ENCODE assay signal across 35 mouse cellular contexts in genomic region chr6:138055572-138055971, GRCm38 (mm10). TPM values are rescaled to one million over a fixed set of nuclear protein-coding genes. Genes with fewer than 3 reads are reported as not detected.
DNase-seq lines count a peak whose midpoint lies in the region; ATAC-seq and TF ChIP-seq lines count a peak whose summit lies in the region.
"Had no signal": no experiment of that assay in that cellular context is flagged by ENCODE, and none has a peak within 500 bp of the region (broad histone marks: within the 10 kb centered on the region; RNA-seq: fewer than 3 reads in every experiment).

No protein-coding gene starts in this region.

- no peaks in the 10 kb centered on the region for H3K79me2 ChIP-seq in heart, adult 2 months (replicated peaks; ENCODE audit: control insufficient read depth, insufficient read depth, low read length)

- H3K9ac ChIP-seq in heart, adult 2 months (ENCODE audit: low read depth, low read length), result no peak overlapping the region
- H3K9ac ChIP-seq: hindbrain, embryonic 12.5 days; intestine, embryonic 15.5 days; limb, embryonic 12.5 days; liver, embryonic 15.5 days; lung, embryonic 14.5 days; midbrain, embryonic 15.5 days; neural tube, embryonic 15.5 days had no signal

- TF ChIP-seq CTCF in heart, adult 2 months (IDR thresholded peaks at IDR 0.05), result no peak
- no peak for TF ChIP-seq CTCF in E14TG2a.4 (conservative IDR thresholded peaks at IDR 0.05; ENCODE audit: low read length)

- no peak overlapping the region for H3K27ac ChIP-seq in heart, adult 2 months
- H3K27ac ChIP-seq in embryonic facial prominence, embryonic 10.5 days (replicated peaks), result peak overlapping the region; percentile 19; the same call in 1 of the 2 replicates
- H3K27ac ChIP-seq: hindbrain, embryonic 12.5 days; hindbrain, postnatal 0 days; intestine, embryonic 15.5 days; layer of hippocampus, adult 2 months; limb, embryonic 12.5 days; liver, embryonic 15.5 days; macrophage; midbrain, embryonic 15.5 days; neural tube, embryonic 15.5 days had no signal

- no peaks in the 10 kb centered on the region for H3K4me1 ChIP-seq in heart, adult 2 months (ENCODE audit: control insufficient read depth, insufficient read depth, low read length)
- H3K4me1 ChIP-seq in E14TG2a.4 (replicated peaks; ENCODE audit: low read depth, low read length), result peaks cover 8% of the 10 kb centered on the region; the same call in 1 of the 2 replicates
- peaks cover 7% of the 10 kb centered on the region for H3K4me1 ChIP-seq in embryonic facial prominence, embryonic 10.5 days
- H3K4me1 ChIP-seq: intestine, embryonic 15.5 days; limb, embryonic 12.5 days; liver, embryonic 15.5 days; midbrain, embryonic 15.5 days; neural tube, embryonic 15.5 days had no signal

- 49% methylated on average over 15 of the region's 15 CpGs for WGBS in heart, adult 2 months
- 15% methylated on average over 15 of the region's 15 CpGs for WGBS in embryonic facial prominence, embryonic 10.5 days

- no peak overlapping the region for H3K4me3 ChIP-seq in heart, adult 2 months
- peak overlapping the region; percentile 26; the same call in 1 of the 2 replicates for H3K4me3 ChIP-seq in E14TG2a.4 (replicated peaks; ENCODE audit: low read length)
- H3K4me3 ChIP-seq in embryonic facial prominence, embryonic 10.5 days, result no peak overlapping the region
- H3K4me3 ChIP-seq: hindbrain, embryonic 12.5 days; intestine, embryonic 15.5 days; layer of hippocampus, adult 2 months; limb, embryonic 12.5 days; liver, embryonic 15.5 days; midbrain, embryonic 15.5 days; neural tube, embryonic 15.5 days had no signal

- 0 out of 2 replicates have a peak, but pooled peaks have one; percentile 19 for ATAC-seq in erythroid progenitor cell, adult 5-6 weeks (replicated peaks; ENCODE audit: low FRiP score, poor library complexity, severe bottlenecking)
- no peak for ATAC-seq in granulocyte monocyte progenitor cell, adult 5-6 weeks (replicated peaks; ENCODE audit: poor library complexity, severe bottlenecking)
- ATAC-seq: activated CD4-positive, CD25-positive, alpha-beta regulatory T cell, adult 4 months; forebrain, embryonic 16.5 days; hindbrain, postnatal 0 days; intestine, embryonic 15.5 days; midbrain, embryonic 15.5 days had no signal

- peak; percentile 81 for DNase-seq in heart, adult 11 months
- no peak for DNase-seq in heart, adult 2 months
- peak; percentile 48 for DNase-seq in embryonic facial prominence, embryonic 10.5 days (ENCODE audit: low spot score)
- no peak for DNase-seq in gastrocnemius, postnatal 14 days
- DNase-seq: adrenal gland, adult 2 months; adrenal gland, postnatal 36 days; cerebellum, adult 18-20 months; cerebellum, postnatal 10 days; heart, postnatal 36 days; kidney, adult 2 months; kidney, postnatal 36 days; layer of hippocampus, postnatal 36 days; lung, embryonic 14.5 days; right cerebral cortex, postnatal 25 days; thymus, postnatal 25 days had no signal

- H3K9me3 ChIP-seq in E14TG2a.4 (ENCODE audit: low read length), result no peaks in the 10 kb centered on the region
- no peaks in the 10 kb centered on the region for H3K9me3 ChIP-seq in embryonic facial prominence, embryonic 10.5 days
- H3K9me3 ChIP-seq: hindbrain, embryonic 12.5 days; intestine, embryonic 15.5 days; limb, embryonic 12.5 days; liver, embryonic 15.5 days; midbrain, embryonic 15.5 days; neural tube, embryonic 15.5 days had no signal

- no peaks in the 10 kb centered on the region for H3K36me3 ChIP-seq in heart, adult 2 months (ENCODE audit: control insufficient read depth, insufficient read depth, low read length)
- no peaks in the 10 kb centered on the region for H3K36me3 ChIP-seq in E14TG2a.4 (ENCODE audit: insufficient read depth, low read length)
- H3K36me3 ChIP-seq in embryonic facial prominence, embryonic 10.5 days (replicated peaks), result no peaks in the 10 kb centered on the region
- H3K36me3 ChIP-seq: hindbrain, embryonic 12.5 days; intestine, embryonic 15.5 days; limb, embryonic 12.5 days; liver, embryonic 15.5 days; midbrain, embryonic 15.5 days; neural tube, embryonic 15.5 days had no signal

- intact Hi-C loops in heart, adult 2 months (cut with DNase I), result loop anchor here (5.0 kb wide), 1 partner anchor 87 kb away; the partner anchor contains the start of gene Mgst1
- intact Hi-C loops in gastrocnemius, postnatal 14 days (cut with DNase I; ENCODE audit: low total_unique reads), result no loop called here

- no peak for TF ChIP-seq POLR2A in heart, adult 2 months (IDR thresholded peaks at IDR 0.05; ENCODE audit: insufficient read depth, low read depth, low read length)

- TF ChIP-seq EP300 in heart, adult 2 months (IDR thresholded peaks at IDR 0.05; ENCODE audit: insufficient read depth, low read depth, low read length), result no peak

- no peaks in the 10 kb centered on the region; the same call in 1 of the 2 replicates for H3K27me3 ChIP-seq in heart, adult 2 months (ENCODE audit: control insufficient read depth, insufficient read depth, low read length)
- H3K27me3 ChIP-seq in E14TG2a.4 (ENCODE audit: insufficient read depth, low read length), result 0 out of 2 replicates have a peak, but pooled peaks cover 5% of the 10 kb centered on the region
- H3K27me3 ChIP-seq in embryonic facial prominence, embryonic 10.5 days (replicated peaks; ENCODE audit: low read depth, poor library complexity, severe bottlenecking), result no peaks in the 10 kb centered on the region
- H3K27me3 ChIP-seq: hindbrain, embryonic 12.5 days; intestine, embryonic 15.5 days; limb, embryonic 12.5 days; liver, embryonic 15.5 days; midbrain, embryonic 15.5 days; neural tube, embryonic 15.5 days had no signal

RNA-seq across cellular contexts. Expression of gene Slc15a5, which starts 24.1 kb away (rescaled TPM):
- not detected for total RNA-seq in heart, adult 2 months (2021)
- not detected in 2 replicates for polyA plus RNA-seq in heart, adult 2 months (2012; rRNA removed)
- polyA plus RNA-seq in embryonic facial prominence, embryonic 10.5 days (2016; fragmentation: Nextera tagmentation; extraction: Ambion mirVana), result not detected in 2 replicates
- not detected in 2 replicates for total RNA-seq in erythroid progenitor cell, adult 5-6 weeks (2015; ENCODE audit: low replicate concordance)
- not detected in 2 replicates for total RNA-seq in erythroid progenitor cell, adult 5-6 weeks (2017; ENCODE audit: low replicate concordance)
- not detected in 2 replicates for total RNA-seq in granulocyte monocyte progenitor cell, adult 5-6 weeks (2014; fragmentation: Nextera tagmentation)
- not detected in 2 replicates for total RNA-seq in granulocyte monocyte progenitor cell, adult 5-6 weeks (2017)
- under 1 TPM in 1 of 2 experiments, not detected in 1; 0.44 TPM for total RNA-seq in gastrocnemius, postnatal 14 days (2021)
- total RNA-seq: common myeloid progenitor, adult 5-6 weeks; heart, postnatal 36 days; hindbrain, postnatal 0 days; layer of hippocampus, adult 2 months; layer of hippocampus, postnatal 36 days; megakaryocyte-erythroid progenitor cell, adult 5-6 weeks had no signal
- polyA plus RNA-seq: activated CD4-positive, CD25-positive, alpha-beta regulatory T cell, adult 4 months; brain, embryonic 14.5 days; forebrain, embryonic 11.5 days; heart, embryonic 16.5 days; hindbrain, embryonic 12.5 days; intestine, embryonic 15.5 days; kidney, adult 2 months; limb, embryonic 12.5 days; liver, embryonic 15.5 days; lung, embryonic 14.5 days; macrophage; midbrain, embryonic 15.5 days; stomach, embryonic 16.5 days had no signal

Comparison
In these comparisons a context has a peak if more than half of its experiments do, and no peak if none do; other contexts are left out.
1. DNase-seq: peak in heart, adult 11 months (single experiment) and embryonic facial prominence, embryonic 10.5 days (single experiment); none in heart, adult 2 months (0 of 2) and gastrocnemius, postnatal 14 days (single experiment).